Mouse (Mus musculus) stomach, embryonic 14.5 days (tissue): Measurements from ENCODE around the gene Smad6. TPM values are rescaled to one million over a fixed set of nuclear protein-coding genes. Genes with fewer than 3 reads are reported as not detected.
A peak's percentile ranks its signal among the peaks of the same experiment; 100 is the strongest.

ENCODE experiments used
- ATAC-seq: fragments of 200-750 bp; cut with Nextera tagmentation; 2 replicates; pipeline ENCODE4 v1.8.0; 2017; ENCODE audit warnings: low read depth, moderate TSS enrichment; ENCODE audit not compliant: insufficient number of reproducible peaks, insufficient read depth, low FRiP score
- H3K27ac ChIP-seq: fragments of 300-500 bp; sonication (generic); 2 replicates; pipeline ENCODE4 v1.5.1; 2014; ENCODE audit warnings: mild to moderate bottlenecking, low read length, moderate library complexity, mixed read lengths
- H3K27me3 ChIP-seq: fragments of 300-500 bp; sonication (generic); 2 replicates; pipeline ENCODE4 v1.6.1; 2014; ENCODE audit warnings: low read length, control low read depth, mixed read lengths; ENCODE audit not compliant: control insufficient read depth, insufficient read depth
- H3K36me3 ChIP-seq: fragments of 300-500 bp; sonication (generic); 2 replicates; pipeline ENCODE4 v1.6.1; 2014; ENCODE audit warnings: mild to moderate bottlenecking, control low read depth, low read length, moderate library complexity, mixed read lengths; ENCODE audit not compliant: control insufficient read depth, insufficient read depth
- H3K4me1 ChIP-seq: fragments of 300-500 bp; sonication (generic); 2 replicates; pipeline ENCODE4 v1.6.1; 2014; ENCODE audit warnings: low read length, control low read depth, mixed read lengths; ENCODE audit not compliant: control insufficient read depth, insufficient read depth
- H3K4me2 ChIP-seq: fragments of 300-500 bp; sonication (generic); replicated peaks from 2 replicates; pipeline ENCODE4 v1.6.1; 2014; ENCODE audit warnings: low read depth, low read length, control low read depth
- H3K4me3 ChIP-seq: fragments of 300-500 bp; sonication (generic); 2 replicates; pipeline ENCODE4 v1.5.1; 2014; ENCODE audit warnings: low read depth, low read length, control low read depth
- H3K9ac ChIP-seq: fragments of 300-500 bp; sonication (generic); replicated peaks from 2 replicates; pipeline ENCODE4 v1.6.1; 2014; ENCODE audit warnings: low read depth, mild to moderate bottlenecking, control low read depth, low read length, moderate library complexity, mixed read lengths
- H3K9me3 ChIP-seq: fragments of 300-500 bp; sonication (generic); 2 replicates; pipeline ENCODE4 v1.6.1; 2016; ENCODE audit warnings: low read depth, low read length, control low read depth; ENCODE audit not compliant: control insufficient read depth
- WGBS: fragments of 180-500 bp; shearing (Covaris S2); extraction: QIAGEN DNeasy Blood & Tissue Kit; methylation state at CpG from one replicate; pipeline ENCODE4 v1.1.7; 2014; 5-methylcytosine and 5-hydroxymethylcytosine counted together
- polyA plus RNA-seq: library from polyadenylated mRNA; unstranded; fragments of >200 nt; fragmentation: Nextera tagmentation; extraction: Ambion mirVana; gene quantifications from 2 replicates; pipeline ENCODE4 v1.2.1, GENCODE M21; 2014

Gene Smad6
- polyA plus RNA-seq, 1 experiment from 2014 or later, result 7.5 TPM

- Histone ChIP-seq H3K9me3 (no peaks in the 10 kb centered on the region), H3K4me3 (no peak overlapping the region), H3K4me2 (no peak overlapping the region), H3K9ac (no peak overlapping the region), H3K36me3 (no peaks in the 10 kb centered on the region; the same call in 1 of the 2 replicates), H3K4me1 (peaks cover 24% of the 10 kb centered on the region), H3K27me3 (no peaks in the 10 kb centered on the region), H3K27ac (0 out of 2 replicates have a peak overlapping the region, but pooled peaks have one; percentile 48)
- 76% methylated on average over 12 of the region's 12 CpGs for WGBS
- ATAC-seq, result no peak
These were observed 32.6 kb downstream of the Smad6 start for GRCm38 (mm10) chr9:63989214-63989613.

GRCm38 (mm10) chr9:63985125-63985524 is 36.7 kb downstream of the Smad6 start:
- 51% methylated on average over 6 of the region's 6 CpGs for WGBS
- Histone ChIP-seq H3K4me3 (no peak overlapping the region), H3K9me3 (no peaks in the 10 kb centered on the region), H3K27ac (peak overlapping the region; percentile 61; the same call in 1 of the 2 replicates), H3K9ac (no peak overlapping the region), H3K36me3 (no peaks in the 10 kb centered on the region), H3K4me1 (peaks cover 41% of the 10 kb centered on the region), H3K27me3 (no peaks in the 10 kb centered on the region), H3K4me2 (no peak overlapping the region)
- ATAC-seq, result no peak

DNA sequence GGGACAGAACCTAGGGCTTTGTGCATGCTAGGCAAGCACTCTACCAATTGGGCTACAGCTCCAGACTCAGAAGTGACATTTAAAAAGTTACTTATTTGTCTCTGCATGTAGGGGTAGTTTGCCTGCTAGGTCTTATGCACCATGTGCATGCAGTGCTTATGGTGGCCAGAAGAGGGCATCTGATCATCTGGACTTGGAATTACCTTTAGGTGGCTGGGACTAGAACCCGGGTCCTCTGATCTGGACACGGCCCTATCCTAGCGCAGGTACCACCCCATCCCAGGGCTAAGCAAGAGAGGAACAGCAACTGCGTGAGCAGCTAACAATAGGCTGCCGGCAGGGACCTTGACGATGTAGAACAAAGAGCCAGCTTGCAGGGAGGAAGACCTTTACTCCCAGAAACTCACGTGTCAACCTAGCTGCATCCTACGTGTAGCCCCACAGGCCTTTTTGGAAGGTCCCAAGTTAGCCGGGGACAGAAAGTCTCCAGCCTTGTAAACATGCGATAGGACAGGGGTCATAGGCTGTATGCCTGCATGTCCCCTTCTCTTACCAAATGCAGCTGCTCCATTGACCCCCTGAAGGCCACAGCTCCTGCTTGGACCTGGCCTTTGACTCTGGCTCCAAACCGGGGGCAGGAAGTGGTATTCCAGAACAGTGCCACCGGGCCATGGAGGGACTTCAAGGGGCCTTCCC is 38.8 kb downstream of the Smad6 start:
- H3K27me3 ChIP-seq, result no peaks in the 10 kb centered on the region
- H3K4me1 ChIP-seq, result peaks cover 55% of the 10 kb centered on the region
- H3K4me3 ChIP-seq, result no peak overlapping the region
- no peak overlapping the region for H3K9ac ChIP-seq
- no peaks in the 10 kb centered on the region for H3K9me3 ChIP-seq
- H3K36me3 ChIP-seq, result no peaks in the 10 kb centered on the region
- no peak for ATAC-seq
- 0 out of 2 replicates have a peak overlapping the region, but pooled peaks have one; percentile 12 for H3K27ac ChIP-seq
- 83% methylated on average over 12 of the region's 12 CpGs for WGBS
- H3K4me2 ChIP-seq, result no peak overlapping the region

DNA sequence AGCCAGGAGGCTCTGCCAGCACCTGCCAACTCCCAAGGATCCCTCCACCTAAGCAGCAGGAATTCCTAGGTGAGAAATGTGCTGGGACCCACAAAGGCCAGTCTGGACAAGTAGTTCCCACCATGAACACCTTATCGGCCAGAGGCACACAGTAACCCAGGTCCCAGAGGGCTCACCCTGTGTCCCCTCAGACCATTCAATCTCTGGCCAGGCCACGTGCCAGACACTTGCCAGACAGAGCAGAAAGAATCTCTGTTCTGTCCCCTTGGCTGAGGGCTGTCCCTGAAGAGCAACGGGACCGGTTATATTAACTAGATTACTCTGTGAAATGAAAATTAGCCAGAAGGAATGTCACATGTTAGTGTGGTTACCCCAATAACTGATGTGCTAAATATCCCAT is 39.9 kb downstream of the Smad6 start:
- ATAC-seq, result no peak
- H3K27me3 ChIP-seq, result no peaks in the 10 kb centered on the region
- peaks cover 59% of the 10 kb centered on the region for H3K4me1 ChIP-seq
- no peaks in the 10 kb centered on the region for H3K36me3 ChIP-seq
- H3K27ac ChIP-seq, result no peak overlapping the region
- H3K9me3 ChIP-seq, result no peaks in the 10 kb centered on the region
- H3K4me3 ChIP-seq, result no peak overlapping the region
- H3K9ac ChIP-seq, result no peak overlapping the region
- no peak overlapping the region for H3K4me2 ChIP-seq
- WGBS, result 80% methylated on average over 4 of the region's 4 CpGs

DNA sequence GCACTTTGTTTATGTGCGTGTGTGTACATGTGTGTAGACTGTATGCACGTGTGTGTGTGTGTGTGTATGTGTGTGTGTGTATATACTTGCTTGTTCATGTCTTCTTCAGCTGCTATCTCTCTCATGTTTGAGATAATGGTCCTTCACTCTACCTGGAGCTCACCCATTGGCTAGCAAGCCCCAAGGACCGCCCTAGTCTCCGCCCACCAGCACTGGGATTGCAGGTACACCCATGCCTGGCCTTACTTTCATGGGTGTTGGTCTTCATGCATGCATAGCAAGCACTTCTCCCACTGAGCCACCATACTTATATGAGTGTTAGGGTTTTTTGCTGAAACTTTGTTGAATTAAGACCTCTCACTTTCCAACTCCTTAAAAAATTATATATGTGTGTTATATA is 40.5 kb downstream of the Smad6 start:
- no peak for ATAC-seq
- no peaks in the 10 kb centered on the region for H3K9me3 ChIP-seq
- H3K4me1 ChIP-seq, result peaks cover 62% of the 10 kb centered on the region
- 72% methylated on average over 4 of the region's 4 CpGs for WGBS
- no peaks in the 10 kb centered on the region for H3K36me3 ChIP-seq
- 0 out of 2 replicates have a peak overlapping the region, but pooled peaks have one; percentile 16 for H3K4me2 ChIP-seq
- H3K27me3 ChIP-seq, result no peaks in the 10 kb centered on the region
- H3K27ac ChIP-seq, result peak overlapping the region; percentile 76; the same call in 1 of the 2 replicates
- H3K9ac ChIP-seq, result no peak overlapping the region
- no peak overlapping the region for H3K4me3 ChIP-seq

DNA sequence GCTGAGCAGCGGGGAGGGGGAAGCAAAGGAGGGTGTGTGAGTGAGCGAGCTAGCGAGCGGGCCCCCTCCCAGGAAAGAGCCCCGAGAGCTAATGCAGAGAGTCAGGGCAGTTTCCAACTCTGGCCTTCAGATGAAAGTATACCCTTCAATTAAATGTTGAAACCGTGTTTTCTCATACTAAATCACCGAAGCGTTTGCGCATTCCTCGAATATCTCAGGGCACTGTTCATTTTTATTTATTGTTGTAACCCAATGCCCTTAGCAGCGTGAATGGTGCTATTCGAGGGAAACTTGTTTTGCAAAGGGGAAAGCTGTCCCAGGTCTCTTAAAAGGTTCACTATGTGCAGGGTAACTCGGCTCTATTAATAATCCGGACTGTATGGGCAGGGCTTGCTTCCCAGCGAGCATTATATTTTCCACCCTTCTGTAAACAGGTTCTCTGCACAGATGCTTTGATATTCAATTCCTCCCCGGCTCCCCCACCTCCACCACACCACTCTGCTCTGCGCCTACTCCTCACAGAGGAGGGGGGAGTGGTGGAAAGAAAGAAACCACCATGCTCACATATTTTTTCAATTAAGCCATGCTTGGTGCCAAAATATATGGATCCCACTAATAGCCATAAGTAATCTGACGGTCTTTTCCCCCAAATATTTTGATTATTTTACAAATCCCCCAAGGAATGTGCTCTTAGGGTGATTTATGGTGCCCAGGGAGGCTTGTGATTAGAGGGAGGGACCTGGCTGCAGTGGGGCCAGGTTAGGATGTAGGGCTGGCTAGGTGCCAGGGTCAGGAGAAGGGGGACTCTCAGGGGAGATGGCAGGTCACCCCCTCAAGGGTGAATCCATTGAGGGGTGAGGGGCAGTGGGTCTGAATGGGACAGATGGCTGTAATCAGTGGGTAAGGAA is 41.4 kb downstream of the Smad6 start:
- no peaks in the 10 kb centered on the region for H3K27me3 ChIP-seq
- H3K27ac ChIP-seq, result peak overlapping the region; percentile 76
- 0 out of 2 replicates have a peak overlapping the region, but pooled peaks have one; percentile 14 for H3K9ac ChIP-seq
- no peak overlapping the region for H3K4me3 ChIP-seq
- no peaks in the 10 kb centered on the region for H3K36me3 ChIP-seq
- peak; percentile 57; the same call in 1 of the 2 replicates for ATAC-seq
- H3K9me3 ChIP-seq, result no peaks in the 10 kb centered on the region
- peak overlapping the region; percentile 26 for H3K4me2 ChIP-seq
- H3K4me1 ChIP-seq, result peaks cover 64% of the 10 kb centered on the region
- 9% methylated on average over 18 of the region's 18 CpGs for WGBS

GRCm38 (mm10) chr9:63979275-63979674 is 42.6 kb downstream of the Smad6 start:
- Histone ChIP-seq H3K4me2 (no peak overlapping the region), H3K27ac (no peak overlapping the region), H3K4me3 (no peak overlapping the region), H3K36me3 (no peaks in the 10 kb centered on the region), H3K27me3 (no peaks in the 10 kb centered on the region), H3K9ac (no peak overlapping the region), H3K4me1 (peaks cover 59% of the 10 kb centered on the region), H3K9me3 (no peaks in the 10 kb centered on the region)
- ATAC-seq, result no peak
- 51% methylated on average over 2 of the region's 2 CpGs for WGBS

DNA sequence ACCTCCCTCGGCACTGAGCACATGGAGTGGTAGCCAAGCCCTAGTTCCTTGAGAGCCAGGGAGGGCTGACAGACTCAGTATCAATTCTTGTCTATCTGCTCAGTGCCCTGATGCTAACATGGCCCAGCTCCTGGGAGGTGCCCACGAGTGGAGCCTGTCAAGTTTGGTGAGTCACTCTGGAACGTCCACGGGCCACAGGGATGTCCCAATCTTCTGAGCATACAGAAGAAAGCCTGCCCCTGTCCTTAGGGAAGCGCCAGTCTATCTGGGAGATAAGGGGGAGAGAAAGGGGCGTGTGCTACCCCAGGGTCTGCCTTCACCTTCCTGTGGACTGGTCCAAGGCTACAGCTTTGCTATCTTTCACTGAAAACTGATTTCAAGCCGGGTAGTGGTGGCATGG is 43.2 kb downstream of the Smad6 start:
- Histone ChIP-seq H3K9ac (no peak overlapping the region), H3K27ac (no peak overlapping the region), H3K36me3 (no peaks in the 10 kb centered on the region), H3K4me1 (peaks cover 57% of the 10 kb centered on the region), H3K27me3 (no peaks in the 10 kb centered on the region), H3K4me3 (no peak overlapping the region), H3K4me2 (no peak overlapping the region), H3K9me3 (no peaks in the 10 kb centered on the region)
- WGBS, result 57% methylated on average over 7 of the region's 7 CpGs
- ATAC-seq, result no peak
